Mouse (Mus musculus) thymus, adult 2 months (tissue): Measurements from ENCODE around the gene Fam186b. TPM values are rescaled to one million over a fixed set of nuclear protein-coding genes. Genes with fewer than 3 reads are reported as not detected.
"Not testable (repeated sequence)": the region's sequence is repeated elsewhere in the genome, so short reads cannot be mapped to it uniquely, and the experiment has no call there.

ENCODE experiments used
- DNase-seq: peaks from one replicate; pipeline ENCODE4 v3.0.0; 2021
- H3K27ac ChIP-seq: fragments of 200-500 bp; 2 replicates; pipeline ENCODE4 v1.5.1; 2012; ENCODE audit warnings: low read length, control low read depth; ENCODE audit not compliant: control insufficient read depth, insufficient read depth
- H3K27me3 ChIP-seq: fragments of 200-500 bp; 2 replicates; pipeline ENCODE4 v1.6.1; 2012; ENCODE audit warnings: mild to moderate bottlenecking, low read length, moderate library complexity, mixed read lengths; ENCODE audit not compliant: control insufficient read depth, insufficient read depth
- H3K36me3 ChIP-seq: fragments of 200-500 bp; 2 replicates; pipeline ENCODE4 v1.6.1; 2012; ENCODE audit warnings: mild to moderate bottlenecking, low read length, moderate library complexity; ENCODE audit not compliant: control insufficient read depth, insufficient read depth
- H3K4me1 ChIP-seq: fragments of 200-500 bp; replicated peaks from 2 replicates; pipeline ENCODE4 v1.6.1; 2012; ENCODE audit warnings: low read length; ENCODE audit not compliant: control insufficient read depth, insufficient read depth
- H3K4me3 ChIP-seq: fragments of 200-500 bp; 2 replicates; pipeline ENCODE4 v1.5.1; 2012; ENCODE audit warnings: mild to moderate bottlenecking, low read length, control low read depth, moderate library complexity; ENCODE audit not compliant: control insufficient read depth, insufficient read depth
- CTCF ChIP-seq: fragments of 200-500 bp; IDR thresholded peaks from 2 replicates; pipeline ENCODE4 v1.5.1; 2012; ENCODE audit warnings: mild to moderate bottlenecking, control low read depth, low read length, moderate library complexity, borderline replicate concordance; ENCODE audit not compliant: control insufficient read depth, poor library complexity, insufficient read depth; ENCODE audit errors: extremely low read depth
- POLR2A ChIP-seq: fragments of 200-500 bp; IDR thresholded peaks from 2 replicates; pipeline ENCODE4 v1.6.1; 2012; ENCODE audit warnings: mild to moderate bottlenecking, low read length, control low read depth, moderate library complexity; ENCODE audit not compliant: control insufficient read depth, poor library complexity, insufficient read depth; ENCODE audit errors: extremely low read depth
- WGBS: fragments of 180-500 bp; shearing (Covaris S2); methylation state at CpG from one replicate; pipeline ENCODE4 v1.1.7; 2018; 5-methylcytosine and 5-hydroxymethylcytosine counted together
- polyA plus RNA-seq: library from polyadenylated mRNA; depleted of rRNA; stranded (reverse); fragments of >200 nt; gene quantifications from 2 replicates; pipeline ENCODE4 v1.2.3, GENCODE M21; 2012

Fam186b gene
- polyA plus RNA-seq, 1 experiment: 0.11 TPM

DNA sequence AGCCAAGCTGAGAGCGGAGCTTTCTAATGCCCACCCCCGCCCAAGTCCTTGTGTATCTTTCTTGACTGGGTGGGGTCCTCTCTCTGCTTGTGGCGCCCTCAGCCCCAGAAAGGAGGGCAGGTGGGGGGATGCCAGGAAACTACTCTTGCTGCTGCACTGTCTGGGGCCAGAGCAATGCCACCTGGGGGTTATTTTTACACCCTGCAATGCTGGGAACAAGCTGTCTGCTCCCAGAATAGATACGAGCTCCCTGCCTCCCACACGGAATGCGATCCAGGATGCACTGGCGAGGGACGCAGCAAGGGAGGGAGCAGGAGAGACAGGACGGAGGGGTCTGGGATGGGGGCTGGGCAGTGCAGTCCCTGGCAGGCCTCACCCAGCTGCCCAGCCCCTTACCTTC lies 46.7 kb downstream of the Fam186b start:
- DNase-seq: no peak
- H3K36me3 ChIP-seq: peaks cover 24% of the 10 kb centered on the region
- WGBS: 98% methylated on average over 9 of the region's 9 CpGs
- TF ChIP-seq POLR2A: no peak
- no peak for TF ChIP-seq CTCF
- no peak overlapping the region for H3K4me3 ChIP-seq
- H3K4me1 ChIP-seq: peaks cover 14% of the 10 kb centered on the region
- H3K27ac ChIP-seq: no peak overlapping the region
- H3K27me3 ChIP-seq: no peaks in the 10 kb centered on the region

DNA sequence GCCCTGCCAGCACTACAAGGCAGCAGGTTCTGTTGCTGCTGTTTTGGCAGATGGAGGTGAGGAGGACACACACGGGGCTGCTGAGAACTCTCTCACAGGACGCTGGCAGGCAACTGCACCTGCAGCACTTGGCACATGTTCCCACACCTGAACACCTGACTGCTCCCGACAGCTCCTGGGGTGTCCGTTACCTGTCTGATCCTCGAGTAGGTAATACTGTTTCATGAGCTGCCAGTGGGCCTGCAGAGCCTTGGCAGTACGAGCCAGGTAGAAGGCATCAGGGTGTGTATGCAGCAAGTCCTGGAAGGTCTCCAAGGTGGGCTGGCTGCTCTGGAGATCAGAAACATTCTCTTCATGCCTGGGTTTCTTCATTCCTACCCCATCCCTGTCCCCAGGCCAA lies 49.0 kb downstream of the Fam186b start:
- peaks cover 39% of the 10 kb centered on the region for H3K36me3 ChIP-seq

DNA sequence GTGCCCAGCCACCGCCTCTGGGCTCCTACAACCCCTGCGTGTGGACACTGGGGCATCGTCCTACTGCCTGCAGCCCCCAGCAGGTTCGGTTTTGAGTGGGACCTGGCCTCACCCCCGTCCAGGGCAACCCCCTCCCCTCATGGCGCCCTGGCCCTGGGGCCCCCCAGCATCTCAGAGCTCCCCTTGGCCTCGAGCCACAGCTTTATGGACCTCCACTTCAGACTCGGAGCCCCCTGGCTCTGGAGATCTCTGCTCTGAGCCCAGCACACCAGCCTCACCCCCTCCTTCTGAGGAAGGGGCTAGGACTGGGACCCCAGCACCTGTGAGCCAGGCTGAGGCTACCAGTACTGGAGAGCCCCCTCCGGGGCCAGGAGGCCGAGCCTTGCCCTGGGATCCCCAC lies 53.6 kb downstream of the Fam186b start:
- 95% methylated on average over 10 of the region's 10 CpGs for WGBS
- H3K36me3 ChIP-seq: peaks cover 41% of the 10 kb centered on the region

More for the DNA sequence above, 49.0 kb downstream of the Fam186b start:
- not testable (repeated sequence) for H3K27ac ChIP-seq, DNase-seq, H3K4me3 ChIP-seq, H3K27me3 ChIP-seq, H3K4me1 ChIP-seq
- 91% methylated on average over 6 of the region's 6 CpGs for WGBS

DNA sequence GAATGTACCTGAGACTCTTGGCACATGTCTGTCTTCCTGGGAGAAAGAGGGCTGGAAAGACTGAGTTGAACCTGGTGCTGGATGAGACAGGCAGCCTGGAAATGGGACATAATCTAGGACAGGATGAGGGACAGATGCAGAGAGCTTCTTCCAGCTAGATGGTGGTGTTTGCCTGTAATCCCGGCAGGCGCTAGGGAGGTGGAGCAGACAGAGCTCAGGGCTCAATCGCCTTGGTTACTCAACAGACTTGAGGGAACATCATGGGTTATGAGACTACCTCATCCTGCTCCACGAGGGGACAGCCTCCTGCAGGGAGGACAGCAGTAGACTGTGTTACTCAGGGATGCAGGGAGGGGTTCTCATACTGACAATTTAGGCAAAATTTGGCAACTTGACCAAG lies 54.4 kb downstream of the Fam186b start:
- H3K27me3 ChIP-seq: no peaks in the 10 kb centered on the region
- TF ChIP-seq CTCF (no peak), POLR2A (no peak)
- DNase-seq: no peak
- WGBS: 87% methylated on average over 4 of the region's 4 CpGs
- H3K4me3 ChIP-seq: no peak overlapping the region
- no peak overlapping the region for H3K27ac ChIP-seq
- H3K36me3 ChIP-seq: peaks cover 33% of the 10 kb centered on the region
- peaks cover 28% of the 10 kb centered on the region for H3K4me1 ChIP-seq

More for the DNA sequence above, 53.6 kb downstream of the Fam186b start:
- TF ChIP-seq CTCF (no peak), POLR2A (no peak)
- Histone ChIP-seq H3K27ac (no peak overlapping the region), H3K4me1 (peaks cover 23% of the 10 kb centered on the region), H3K27me3 (no peaks in the 10 kb centered on the region), H3K4me3 (no peak overlapping the region)
- no peak for DNase-seq

DNA sequence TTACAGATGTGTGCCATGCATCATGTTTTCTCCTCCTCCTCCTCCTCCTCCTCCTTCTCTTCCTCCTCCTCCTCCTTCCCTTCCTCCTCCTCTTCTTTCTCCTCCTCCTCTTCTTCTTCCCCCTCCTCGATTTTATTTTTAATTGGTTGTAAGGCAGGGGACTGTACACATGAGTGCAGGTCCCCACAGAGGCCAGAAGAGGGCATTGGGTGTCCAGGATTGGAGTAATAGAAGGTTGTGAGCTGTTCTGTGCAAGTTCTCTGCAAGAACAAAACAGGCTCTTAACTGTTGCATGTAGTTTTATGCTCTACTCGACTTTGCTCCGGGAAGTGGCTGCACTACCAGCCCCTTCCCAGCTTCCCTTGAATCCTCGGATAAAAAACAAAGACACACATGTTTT lies 55.6 kb downstream of the Fam186b start:
- WGBS: 82% methylated on average over 4 of the region's 4 CpGs
- TF ChIP-seq CTCF: no peak
- Histone ChIP-seq H3K27me3 (no peaks in the 10 kb centered on the region), H3K27ac (no peak overlapping the region), H3K4me3 (no peak overlapping the region), H3K36me3 (peaks cover 28% of the 10 kb centered on the region), H3K4me1 (peaks cover 33% of the 10 kb centered on the region)
- DNase-seq: no peak

DNA sequence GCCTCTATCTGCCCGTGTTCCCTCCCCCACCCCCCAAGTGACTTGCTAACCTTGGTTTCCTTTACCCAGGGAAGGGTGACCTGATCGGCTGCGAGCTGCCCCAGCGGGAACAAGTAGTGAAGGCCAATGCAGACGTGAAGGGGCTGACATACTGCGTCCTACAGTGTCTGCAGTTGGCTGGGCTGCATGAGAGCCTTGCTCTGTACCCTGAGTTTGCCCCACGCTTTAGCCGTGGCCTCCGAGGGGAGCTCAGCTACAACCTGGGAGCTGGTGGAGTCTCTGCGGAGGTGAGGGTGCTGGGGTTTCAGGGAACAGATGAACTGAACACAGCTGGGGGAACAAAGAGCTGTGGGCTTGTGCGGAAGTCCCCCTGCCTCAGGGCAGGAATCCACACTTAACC lies 57.7 kb downstream of the Fam186b start:
- Histone ChIP-seq H3K27ac (peak overlapping the region; percentile 92), H3K27me3 (no peaks in the 10 kb centered on the region), H3K36me3 (peaks cover 21% of the 10 kb centered on the region), H3K4me1 (peaks cover 52% of the 10 kb centered on the region), H3K4me3 (peak overlapping the region; percentile 48)
- WGBS: 27% methylated on average over 11 of the region's 11 CpGs
- DNase-seq: peak; percentile 59
- peak; percentile 32; the same call in 1 of the 2 replicates for TF ChIP-seq POLR2A
- TF ChIP-seq CTCF: no peak

DNA sequence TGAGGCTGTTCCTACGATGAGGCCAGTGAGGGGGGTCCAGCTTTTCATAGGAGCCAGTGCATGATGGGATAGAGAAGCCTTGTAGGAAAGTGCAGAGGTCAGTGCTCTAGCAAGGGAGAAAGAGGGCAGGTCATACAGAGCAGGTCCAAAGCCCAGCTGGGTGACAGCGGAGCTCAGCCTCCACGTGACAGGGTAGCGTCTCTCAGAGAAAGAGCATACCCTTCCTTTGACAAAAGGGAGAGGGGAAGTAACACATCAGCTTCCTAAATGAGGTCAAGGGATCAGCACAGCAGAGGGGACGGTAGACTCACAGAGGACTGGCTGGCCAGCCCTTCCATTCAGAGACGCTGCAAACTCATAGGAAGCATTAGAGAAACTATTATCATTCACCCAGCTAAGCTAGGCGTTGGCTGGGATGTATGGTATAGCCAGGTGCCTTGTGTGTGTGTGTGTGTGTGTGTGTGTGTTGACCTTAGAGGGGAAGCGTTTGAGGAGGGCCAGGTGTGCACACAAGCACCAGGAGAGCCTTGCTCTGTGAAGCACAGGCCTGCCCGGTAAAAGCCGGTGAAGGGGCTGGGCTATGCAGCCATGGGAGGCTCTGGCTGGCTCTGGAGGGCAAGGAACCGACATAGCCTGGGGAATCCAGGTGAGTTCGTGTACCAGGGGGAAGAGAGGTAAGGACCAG lies 61.2 kb downstream of the Fam186b start:
- DNase-seq: peak; percentile 55
- H3K27me3 ChIP-seq: no peaks in the 10 kb centered on the region
- peaks cover 60% of the 10 kb centered on the region for H3K4me1 ChIP-seq
- H3K36me3 ChIP-seq: no peaks in the 10 kb centered on the region
- WGBS: 24% methylated on average over 12 of the region's 12 CpGs
- H3K27ac ChIP-seq: peak overlapping the region; percentile 88
- TF ChIP-seq POLR2A: no peak
- TF ChIP-seq CTCF: no peak
- peak overlapping the region; percentile 50 for H3K4me3 ChIP-seq
